Mouse (Mus musculus) kidney, postnatal 14 days (tissue): ENCODE results near the gene Flrt1.
A peak's percentile ranks its signal among the peaks of the same experiment; 100 is the strongest.

Experiments used
- DNase-seq: peaks from one replicate; pipeline ENCODE4 v3.0.0; 2022; ENCODE audit warnings: mixed read lengths

Gene Flrt1

DNA sequence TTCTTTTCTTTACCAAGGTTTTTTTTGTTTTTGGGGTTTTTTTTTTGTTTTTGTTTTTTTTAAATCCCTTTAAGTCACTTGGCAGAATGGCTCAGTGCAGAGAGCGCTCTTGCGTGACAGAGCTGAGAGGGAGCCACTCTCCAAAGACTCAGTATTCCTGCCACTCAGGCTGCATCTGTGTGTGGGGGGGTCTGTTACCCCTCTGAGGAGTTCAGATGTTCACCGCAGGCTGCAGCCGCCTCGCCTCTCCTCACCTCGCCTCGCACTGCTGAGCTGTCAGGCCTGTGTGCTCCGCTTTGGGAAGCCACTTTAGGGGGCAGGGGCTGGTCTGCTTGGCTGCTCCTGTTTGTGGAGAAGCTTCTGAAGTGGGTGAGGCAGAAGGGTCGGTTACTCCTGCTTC is at the start of gene Flrt1:
Flrt1 (minus strand) TSS at position 186 of the 400 bp plus-strand sequence.
- DNase-seq, result peak; percentile 33

DNA sequence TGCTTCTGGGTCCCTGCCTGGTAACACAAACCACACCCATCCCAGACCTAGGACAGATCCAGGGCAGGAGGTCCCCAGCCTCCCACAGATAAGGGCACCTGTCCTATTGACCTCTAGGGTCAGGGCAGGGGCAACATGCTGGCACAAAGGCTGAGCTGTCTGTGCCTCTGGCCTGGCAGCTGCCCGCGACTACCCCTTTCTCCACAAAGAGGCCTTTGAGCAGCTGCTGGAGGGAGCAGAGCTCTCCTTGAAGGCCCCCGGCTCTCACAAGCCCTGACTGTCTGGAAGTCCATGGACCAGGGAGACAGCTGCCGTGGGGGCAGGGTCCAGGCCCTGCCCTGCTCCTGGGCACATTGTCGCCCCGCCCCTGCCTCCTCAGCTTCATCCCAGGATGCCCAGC is 49.7 kb upstream of the Flrt1 start:
- peak; percentile 58 for DNase-seq

DNA sequence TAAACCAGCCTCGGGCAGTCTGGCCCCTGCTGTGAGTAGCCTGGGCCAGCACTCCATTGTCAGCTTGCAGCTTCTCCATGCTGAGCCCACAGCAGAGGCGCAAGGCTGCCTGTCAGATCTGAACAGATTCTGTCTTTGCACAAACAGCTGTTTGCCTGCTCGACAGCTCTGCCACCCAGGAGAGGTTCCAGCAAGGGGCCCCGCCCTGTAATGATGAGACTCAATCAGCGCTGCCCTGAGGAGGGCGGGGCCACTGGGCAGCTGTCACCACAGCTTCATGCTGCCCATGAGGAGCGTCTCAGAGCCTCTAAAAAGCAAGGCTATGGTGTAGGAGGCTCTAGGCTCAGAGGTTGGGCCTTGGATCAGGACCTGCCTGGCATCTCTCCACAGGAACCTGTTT is 47.7 kb upstream of the Flrt1 start:
- no peak for DNase-seq

- DNase-seq, result no peak
Observed at GRCm38 (mm10) chr19:7151927-7152653, 46.6 kb upstream of the Flrt1 start.

DNA sequence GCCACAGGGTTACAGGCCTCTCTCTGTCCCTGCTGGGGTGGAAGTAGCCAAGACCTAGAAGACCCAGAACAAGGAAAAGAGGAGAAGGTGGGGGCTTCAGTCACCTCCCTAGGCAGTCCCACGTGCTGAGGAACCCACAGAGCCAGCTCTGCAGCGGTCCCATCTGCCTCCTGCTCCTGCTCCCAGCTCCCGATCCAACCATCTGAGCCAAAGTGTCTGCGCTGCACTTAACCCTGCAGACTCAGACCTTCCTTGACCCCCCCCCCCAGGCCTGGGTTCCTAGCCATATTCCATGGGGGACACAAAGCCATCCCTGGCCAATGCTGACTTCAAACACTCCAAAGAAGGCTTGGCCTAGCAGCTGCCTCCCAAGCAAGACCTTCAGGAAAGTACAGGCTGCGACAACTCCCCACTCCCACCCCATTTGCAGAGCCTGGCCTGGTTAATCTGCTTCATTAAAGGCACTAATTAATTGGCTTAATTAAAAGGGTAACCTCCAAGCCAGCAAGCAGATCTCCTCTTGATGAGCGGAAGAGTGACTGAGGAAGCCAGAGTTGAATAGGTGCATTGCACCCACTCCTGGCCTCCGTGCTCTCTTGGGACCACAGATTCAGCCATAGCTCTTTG is 45.9 kb upstream of the Flrt1 start:
- DNase-seq, result no peak

GRCm38 (mm10) chr19:7149158-7149685 is 43.7 kb upstream of the Flrt1 start:
- no peak for DNase-seq

- no peak for DNase-seq
Observed at GRCm38 (mm10) chr19:7148541-7149085, 43.1 kb upstream of the Flrt1 start.

GRCm38 (mm10) chr19:7148096-7148495 is 42.6 kb upstream of the Flrt1 start:
- no peak for DNase-seq

GRCm38 (mm10) chr19:7146376-7146775 is 40.8 kb upstream of the Flrt1 start:
- no peak for DNase-seq

DNA sequence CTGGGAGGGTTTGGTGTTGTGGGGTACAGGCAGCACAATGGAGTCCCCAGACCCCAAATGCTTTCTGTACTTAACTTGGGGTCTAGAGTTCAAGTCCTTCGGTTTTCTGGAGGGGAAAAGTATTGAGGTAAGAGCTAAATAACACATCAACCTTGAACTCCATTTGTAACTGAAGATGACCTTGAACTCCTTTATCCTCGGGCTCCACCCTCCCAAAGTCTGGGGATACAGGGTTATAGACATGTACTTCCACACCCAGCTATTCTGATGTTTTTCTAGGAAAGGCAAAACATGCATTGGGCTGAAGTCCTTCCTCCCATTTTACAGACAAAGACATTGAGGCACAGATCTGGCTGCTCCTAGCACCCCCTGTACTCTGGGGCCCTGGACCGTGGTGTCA is 38.9 kb upstream of the Flrt1 start:
- no peak for DNase-seq

GRCm38 (mm10) chr19:7143854-7144253 is 38.3 kb upstream of the Flrt1 start:
- DNase-seq, result peak; percentile 85

GRCm38 (mm10) chr19:7142207-7142915 is 36.8 kb upstream of the Flrt1 start:
- DNase-seq, result no peak

GRCm38 (mm10) chr19:7140856-7141421 is 35.4 kb upstream of the Flrt1 start:
- DNase-seq, result no peak

GRCm38 (mm10) chr19:7140373-7140772 is 34.8 kb upstream of the Flrt1 start:
- no peak for DNase-seq

DNA sequence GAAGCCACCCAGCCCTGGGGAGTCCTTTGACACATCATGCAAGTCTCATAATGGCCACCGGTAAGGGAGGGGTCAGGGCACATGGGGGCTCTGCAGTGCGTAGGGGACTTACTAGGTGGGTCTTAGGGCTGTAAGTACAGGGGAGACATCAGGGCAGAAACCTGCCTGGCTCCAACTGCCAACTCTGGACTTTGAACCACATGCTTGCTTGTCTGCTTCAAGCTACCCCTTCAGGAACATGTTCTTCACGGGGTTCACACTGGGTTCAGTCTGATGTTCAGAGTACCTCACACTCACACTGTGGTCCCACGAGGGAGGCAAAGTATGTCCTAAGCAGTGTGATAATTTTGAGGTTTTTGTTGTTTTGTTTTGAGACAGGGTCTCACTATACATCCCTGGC is 33.8 kb upstream of the Flrt1 start:
- no peak for DNase-seq

DNA sequence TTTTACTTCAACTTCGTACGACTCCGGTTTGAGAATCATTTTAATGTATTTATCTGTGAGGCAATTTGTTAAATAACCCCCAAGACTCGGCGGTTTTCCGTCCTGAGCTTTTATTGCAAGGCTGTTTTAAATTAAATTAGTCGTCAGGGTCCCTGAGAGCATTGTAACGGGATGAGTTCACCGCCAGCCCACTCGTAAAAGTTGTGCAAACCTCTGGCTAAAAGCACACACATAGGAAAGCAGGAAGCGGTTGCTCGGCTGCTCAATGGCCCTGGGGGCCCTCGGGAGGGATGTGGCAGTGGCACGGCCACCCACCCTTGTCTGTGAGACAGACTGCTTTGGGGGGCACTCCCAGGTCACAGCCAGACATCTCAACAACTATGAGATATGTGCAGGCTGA is 32.8 kb upstream of the Flrt1 start:
- DNase-seq, result no peak

DNA sequence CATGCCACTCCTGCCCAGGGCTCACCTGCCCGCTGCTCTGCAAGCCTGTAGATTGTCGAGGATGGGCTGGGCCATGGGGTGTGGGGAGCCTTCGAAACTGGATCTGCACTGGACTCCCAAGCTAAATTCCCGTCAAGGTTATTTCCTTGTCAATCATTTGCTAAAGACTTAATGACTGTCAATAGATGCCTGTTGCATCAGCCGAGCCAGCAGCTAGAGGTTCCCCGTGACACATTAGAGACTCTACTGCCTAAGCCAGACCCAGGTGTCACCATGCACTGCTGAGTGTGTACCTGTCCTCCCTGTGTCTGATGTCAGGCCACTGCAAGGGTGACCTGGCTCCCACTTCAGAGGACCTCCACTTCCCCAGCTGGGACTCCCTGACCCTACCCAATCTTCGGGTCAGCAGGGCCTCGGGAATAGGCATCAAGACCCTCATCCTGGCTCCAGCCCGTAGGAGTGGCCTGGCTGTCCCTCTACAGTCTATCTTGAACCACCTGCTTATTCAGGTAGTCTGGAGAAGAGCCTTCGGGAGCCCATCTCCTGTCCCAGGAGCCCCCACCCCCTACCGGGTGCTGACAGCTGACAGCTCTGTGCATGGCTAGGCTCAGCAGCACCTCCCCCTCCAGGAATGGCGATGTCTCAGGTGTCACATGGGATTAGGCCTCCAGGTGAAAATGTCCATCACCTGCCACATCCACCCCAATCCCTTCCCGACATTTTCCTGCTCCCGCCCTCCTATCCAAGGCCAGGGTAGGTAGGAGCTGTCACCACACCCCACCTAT is 31.4 kb upstream of the Flrt1 start:
- DNase-seq, result peak; percentile 77

DNA sequence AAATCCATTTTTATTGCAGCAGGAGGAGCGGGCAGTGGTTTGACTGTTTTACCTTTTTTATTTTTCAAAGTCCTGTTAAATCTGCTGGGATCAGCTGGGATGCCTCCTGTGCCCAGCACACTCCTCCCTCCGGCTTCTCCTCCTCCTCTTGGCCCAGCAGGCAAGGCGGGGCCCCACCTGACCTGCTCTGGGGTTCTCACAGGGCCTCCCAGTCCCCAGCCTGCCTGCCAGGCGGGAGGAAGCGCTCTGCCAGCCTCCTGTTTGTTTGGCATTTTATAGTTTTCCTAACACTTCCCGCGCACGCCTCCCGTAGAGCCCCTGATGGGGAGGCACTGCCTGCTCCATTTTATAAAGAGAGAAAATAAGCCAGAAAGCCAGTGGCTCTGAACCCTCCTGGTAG is 30.5 kb upstream of the Flrt1 start:
- DNase-seq, result peak; percentile 80

DNA sequence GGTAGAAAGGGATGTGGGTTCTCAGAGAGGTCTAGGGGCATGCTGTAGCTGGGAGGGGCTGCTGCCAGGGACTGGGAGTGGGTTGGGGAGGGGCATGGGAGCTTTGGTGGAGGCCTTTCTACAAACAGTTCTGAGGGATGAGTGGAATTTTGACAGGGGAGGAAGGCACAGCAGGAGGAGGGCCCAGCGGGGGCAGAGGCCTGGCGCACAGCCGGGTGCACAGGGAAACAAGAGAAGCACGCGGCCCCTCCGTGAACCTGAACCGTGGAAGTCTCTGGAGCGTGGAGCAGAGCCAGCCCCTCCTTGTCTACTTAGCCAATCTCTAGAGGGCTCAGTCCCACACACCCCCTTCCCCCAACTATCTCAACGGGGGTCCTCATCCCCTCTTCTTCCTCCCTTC is 30.0 kb upstream of the Flrt1 start:
- peak; percentile 86 for DNase-seq

- peak; percentile 61 for DNase-seq
Observed at GRCm38 (mm10) chr19:7134631-7135091, 29.1 kb upstream of the Flrt1 start.

DNA sequence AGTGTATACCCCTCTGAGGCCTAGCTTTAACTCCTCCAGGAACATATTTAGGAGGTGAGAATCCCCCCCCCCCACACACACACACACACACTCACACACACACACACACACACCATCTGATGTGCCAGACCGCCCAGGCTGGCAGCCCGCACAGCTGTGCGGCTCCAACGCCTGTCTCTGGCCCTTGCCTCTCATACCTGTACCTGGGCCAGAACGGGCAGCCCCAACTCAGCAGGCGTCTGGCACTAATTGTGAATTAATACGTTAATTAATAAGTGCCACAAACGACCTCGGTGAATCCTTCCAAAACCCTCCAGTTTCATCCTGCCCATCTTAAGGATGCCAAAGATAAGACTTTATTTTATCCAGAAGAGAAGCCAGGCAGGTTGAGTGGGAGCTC is 27.9 kb upstream of the Flrt1 start:
- no peak for DNase-seq

DNA sequence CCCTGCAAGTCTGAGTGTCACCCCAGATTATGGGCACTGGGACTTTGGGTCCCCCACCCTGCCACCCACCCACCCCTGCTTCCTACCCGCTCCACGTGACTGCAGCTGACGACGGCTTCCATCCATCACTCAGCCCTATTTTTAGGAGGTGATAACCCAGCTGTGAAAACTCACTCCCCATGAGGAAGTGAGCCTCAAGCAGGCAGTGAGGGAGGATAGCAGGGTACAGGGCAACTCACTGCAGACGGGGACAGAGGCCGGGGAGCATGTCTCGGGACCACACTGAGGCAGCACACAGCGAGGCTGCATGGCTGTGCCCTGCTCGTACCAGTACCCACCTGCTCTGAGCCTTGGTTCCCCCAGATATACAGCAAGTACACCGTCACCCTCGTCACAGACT is 24.8 kb upstream of the Flrt1 start:
- no peak for DNase-seq
